Mouse (Mus musculus) naive thymus-derived CD4-positive, alpha-beta T cell, adult 5 months (primary cell): Measurements from ENCODE around the gene Bysl. TPM values are rescaled to one million over a fixed set of nuclear protein-coding genes. Genes with fewer than 3 reads are reported as not detected.

Experiments used
- polyA plus RNA-seq: library from polyadenylated mRNA; unstranded; fragments of 100-300 nt; shearing (Covaris generic); gene quantifications from one replicate; pipeline ENCODE4 v1.2.1, GENCODE M21; 2017

Gene Bysl
- polyA plus RNA-seq, result 15.7 TPM

GRCm38 (mm10) chr17:47610849-47611660 lies at the start of gene Bysl, which contains the start of the genes Med20 and Gm20517:
Gene Bysl (minus strand): TSS chr17:47611492.
Gene Med20 (plus strand): TSS chr17:47611582.
Gene Gm20517 (plus strand): TSS chr17:47611589.

DNA sequence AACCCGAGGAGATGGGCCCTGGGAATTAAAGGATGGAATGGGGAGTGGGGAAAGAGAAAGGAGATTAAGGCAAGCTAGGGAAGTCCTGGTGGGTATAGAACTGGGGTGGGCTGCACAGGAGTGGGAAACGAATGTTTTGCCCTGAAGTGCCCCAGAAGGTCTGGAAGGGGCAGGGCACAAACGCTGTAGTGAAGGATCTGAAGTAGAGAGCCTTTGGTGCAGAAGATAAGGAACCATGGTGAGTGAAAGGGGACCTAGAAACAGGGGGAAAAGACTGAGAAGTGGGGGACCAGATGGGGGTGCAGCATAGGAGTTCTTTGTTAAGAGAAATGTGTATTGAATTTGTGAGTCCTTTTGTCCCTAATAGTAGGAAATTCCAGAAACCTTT lies 19.4 kb upstream of the Bysl start, which contains the start of gene Usp49:
Gene Usp49 (plus strand): TSS at position 13 of the 388 bp plus-strand sequence.

Other genes with a start within 250 kb of the Bysl start
- gene Mrps10, start 242.6 kb downstream of the Bysl start, polyA plus RNA-seq, result 29.5 TPM
- 1.3 TPM for gene Guca1b, start 226.1 kb downstream of the Bysl start, polyA plus RNA-seq
- gene Guca1a, start 210.9 kb downstream of the Bysl start, polyA plus RNA-seq, result not detected
- not detected for gene AI661453, start 174.9 kb downstream of the Bysl start, polyA plus RNA-seq
- not detected for gene 1700001C19Rik, start 174.1 kb downstream of the Bysl start, polyA plus RNA-seq
- gene Taf8, start 109.2 kb downstream of the Bysl start, polyA plus RNA-seq, result 76.8 TPM
- gene Ccnd3, start 106.4 kb downstream of the Bysl start, polyA plus RNA-seq, result 288 TPM
- gene Med20, start 90 bp upstream of the Bysl start, polyA plus RNA-seq, result 42.6 TPM
- 3.2 TPM for gene Gm20517, start 97 bp upstream of the Bysl start, polyA plus RNA-seq
- 2.6 TPM for gene Usp49, start 19.2 kb upstream of the Bysl start, polyA plus RNA-seq
- gene Tomm6, start 76.9 kb upstream of the Bysl start, polyA plus RNA-seq, result 199 TPM
- gene Frs3, start 77.5 kb upstream of the Bysl start, polyA plus RNA-seq, result 2.0 TPM
- gene Gm21981, start 83.0 kb upstream of the Bysl start, polyA plus RNA-seq, result not detected
- gene Prickle4, start 83.2 kb upstream of the Bysl start, polyA plus RNA-seq, result not detected
- not detected for gene Pgc, start 115.3 kb upstream of the Bysl start, polyA plus RNA-seq
- gene Tfeb, start 125.5 kb upstream of the Bysl start, polyA plus RNA-seq, result 26.9 TPM
- gene Mdfi, start 223.2 kb upstream of the Bysl start, polyA plus RNA-seq, result not detected